ENCODE assay signal across 9 mouse cellular contexts in the genomic region with DNA sequence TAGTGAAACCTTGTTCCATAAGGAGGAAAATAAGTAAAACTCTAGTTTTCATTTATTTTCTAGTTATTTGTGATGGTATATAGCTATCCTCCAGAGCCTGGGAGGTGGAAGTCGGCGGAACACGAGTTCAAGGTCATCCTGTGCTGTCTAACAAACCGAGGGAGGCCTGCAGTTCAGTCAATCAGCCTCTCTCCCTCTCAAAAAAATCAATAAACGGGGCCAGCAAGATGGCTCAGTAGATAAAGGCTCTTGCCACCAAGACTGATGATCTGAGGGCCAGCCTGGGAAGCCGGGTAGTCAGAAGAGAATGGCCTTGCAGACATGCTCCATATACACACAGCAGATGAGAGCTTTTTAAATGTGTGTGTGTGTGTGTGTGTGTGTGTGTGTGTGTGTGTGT. TPM values are rescaled to one million over a fixed set of nuclear protein-coding genes. Genes with fewer than 3 reads are reported as not detected.
DNase-seq lines count a peak whose midpoint lies in the region; ATAC-seq lines count a peak whose summit lies in the region.
"Had no signal": no experiment of that assay in that cellular context is flagged by ENCODE, and none has a peak within 500 bp of the region (broad histone marks: within the 10 kb centered on the region; RNA-seq: fewer than 3 reads in every experiment).

No protein-coding gene starts in this region.

- peak overlapping the region; percentile 100 for H3K9ac ChIP-seq in heart, embryonic 12.5 days
- H3K9ac ChIP-seq in forebrain, embryonic 16.5 days (replicated peaks; ENCODE audit: low read depth, low read length), result peak overlapping the region; percentile 100
- peak overlapping the region; percentile 99 for H3K9ac ChIP-seq in midbrain, embryonic 11.5 days (ENCODE audit: low read length)

- intact Hi-C loops in heart, postnatal 36 days (cut with DNase I), result loop anchor here (5.0 kb wide), 1 partner anchor 108 kb away; no protein-coding TSS in a partner anchor

- H3K4me2 ChIP-seq in heart, embryonic 12.5 days, result peak overlapping the region; percentile 79
- H3K4me2 ChIP-seq in forebrain, embryonic 16.5 days (ENCODE audit: low read length), result peak overlapping the region; percentile 92
- H3K4me2 ChIP-seq in midbrain, embryonic 11.5 days, result peak overlapping the region; percentile 78

- H3K27me3 ChIP-seq in heart, embryonic 12.5 days (replicated peaks), result no peaks in the 10 kb centered on the region
- H3K27me3 ChIP-seq in forebrain, embryonic 16.5 days (replicated peaks; ENCODE audit: control insufficient read depth, insufficient read depth, low read length), result no peaks in the 10 kb centered on the region
- peaks cover 5% of the 10 kb centered on the region; the same call in 1 of the 2 replicates for H3K27me3 ChIP-seq in midbrain, embryonic 11.5 days (ENCODE audit: control insufficient read depth, insufficient read depth, low read length)
- H3K27me3 ChIP-seq: Patski had no signal

- no peak for DNase-seq in heart, postnatal 36 days
- peak; percentile 80 for DNase-seq in MN1 (ENCODE audit: low spot score)
- DNase-seq in midbrain, embryonic 11.5 days (ENCODE audit: low spot score, missing footprints), result peak; percentile 89
- DNase-seq in urinary bladder, postnatal 25 days (ENCODE audit: low spot score), result no peak
- DNase-seq in layer of hippocampus, adult 9-11 months, result no peak
- DNase-seq in c-Kit-positive CD71-positive TER-119-positive erythroid progenitor cells, embryonic 14.5 days (ENCODE audit: low spot score), result no peak

- H3K27ac ChIP-seq in heart, embryonic 12.5 days (ENCODE audit: poor library complexity, severe bottlenecking), result peak overlapping the region; percentile 100
- peak overlapping the region; percentile 100 for H3K27ac ChIP-seq in forebrain, embryonic 16.5 days (ENCODE audit: low read length)
- peak overlapping the region; percentile 100 for H3K27ac ChIP-seq in midbrain, embryonic 11.5 days (ENCODE audit: low read depth, low read length)

- WGBS in heart, embryonic 12.5 days, result 34% methylated on average over 6 of the region's 6 CpGs
- 25% methylated on average over 6 of the region's 6 CpGs for WGBS in forebrain, embryonic 16.5 days
- 32% methylated on average over 6 of the region's 6 CpGs for WGBS in midbrain, embryonic 11.5 days

- H3K4me3 ChIP-seq in heart, embryonic 12.5 days, result peak overlapping the region; percentile 87
- H3K4me3 ChIP-seq in forebrain, embryonic 16.5 days (replicated peaks; ENCODE audit: low read length), result peak overlapping the region; percentile 59
- peak overlapping the region; percentile 97 for H3K4me3 ChIP-seq in midbrain, embryonic 11.5 days (ENCODE audit: low read depth, low read length)

- H3K36me3 ChIP-seq in heart, embryonic 12.5 days, result no peaks in the 10 kb centered on the region
- no peaks in the 10 kb centered on the region for H3K36me3 ChIP-seq in forebrain, embryonic 16.5 days (ENCODE audit: control insufficient read depth, insufficient read depth)
- H3K36me3 ChIP-seq in midbrain, embryonic 11.5 days (ENCODE audit: control insufficient read depth, insufficient read depth, low read length), result no peaks in the 10 kb centered on the region

- ATAC-seq in heart, embryonic 12.5 days (ENCODE audit: insufficient number of reproducible peaks, low FRiP score), result no peak
- ATAC-seq in forebrain, embryonic 16.5 days, result no peak
- no peak for ATAC-seq in midbrain, embryonic 11.5 days (ENCODE audit: low FRiP score)

- H3K9me3 ChIP-seq in heart, embryonic 12.5 days (replicated peaks), result no peaks in the 10 kb centered on the region
- no peaks in the 10 kb centered on the region for H3K9me3 ChIP-seq in forebrain, embryonic 16.5 days (ENCODE audit: control insufficient read depth, low read length)
- no peaks in the 10 kb centered on the region for H3K9me3 ChIP-seq in midbrain, embryonic 11.5 days (ENCODE audit: control insufficient read depth, low read length)

- peaks cover 30% of the 10 kb centered on the region for H3K4me1 ChIP-seq in heart, embryonic 12.5 days (replicated peaks)
- H3K4me1 ChIP-seq in forebrain, embryonic 16.5 days (replicated peaks; ENCODE audit: control insufficient read depth, insufficient read depth, low read length), result peaks cover 41% of the 10 kb centered on the region
- H3K4me1 ChIP-seq in midbrain, embryonic 11.5 days (ENCODE audit: control insufficient read depth, insufficient read depth, low read length), result peaks cover 35% of the 10 kb centered on the region

RNA-seq across cellular contexts. Expression of a gene that starts 6.6 kb away (rescaled TPM):
- 31.7 and 34.7 TPM in 2 replicates for polyA plus RNA-seq in heart, embryonic 12.5 days (2016; fragmentation: Nextera tagmentation; extraction: Ambion mirVana)
- 10 to 100 TPM; 55.4 to 62.3 TPM for total RNA-seq in heart, postnatal 36 days (2021)
- polyA plus RNA-seq in forebrain, embryonic 16.5 days (2015; fragmentation: Nextera tagmentation; extraction: Ambion mirVana), result 34.8 and 40.4 TPM in 2 replicates
- 26.9 and 27.4 TPM in 2 replicates for polyA plus RNA-seq in midbrain, embryonic 11.5 days (2014; fragmentation: Nextera tagmentation; extraction: Ambion mirVana)

Comparison
In these comparisons a context has a peak if more than half of its experiments do, and no peak if none do; other contexts are left out.
1. DNase-seq: peak in MN1 (single experiment) and midbrain, embryonic 11.5 days (single experiment); none in heart, postnatal 36 days (0 of 2), urinary bladder, postnatal 25 days (single experiment), layer of hippocampus, adult 9-11 months (single experiment) and c-Kit-positive CD71-positive TER-119-positive erythroid progenitor cells, embryonic 14.5 days (single experiment).
2. Peak in every context shown above with its lines, with median percentiles within 50 percentile points of each other: H3K27ac ChIP-seq, H3K4me2 ChIP-seq, H3K4me3 ChIP-seq and H3K9ac ChIP-seq.